Mouse (Mus musculus): ENCODE data around the gene Ube2r2.

DNA sequence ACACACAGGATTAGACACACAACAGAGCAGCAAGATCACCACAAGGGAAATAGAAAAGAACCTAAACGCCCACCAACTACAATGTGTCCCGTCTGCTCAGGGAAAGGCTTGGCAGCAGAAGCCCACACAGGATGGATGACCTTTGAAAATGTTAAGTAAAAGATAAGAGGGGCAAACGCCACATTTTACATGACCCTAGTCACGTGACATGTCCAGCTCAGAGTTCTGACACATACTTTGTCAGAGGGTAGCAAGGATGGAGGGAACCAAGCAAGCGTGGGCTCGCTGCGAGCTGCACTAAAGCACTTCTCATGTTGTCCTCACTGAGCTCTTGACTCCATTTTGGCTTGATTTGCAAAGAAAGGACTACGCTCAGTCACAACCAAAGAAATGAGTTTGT, 70.2 kb downstream of the Ube2r2 start:
- TF ChIP-seq POLR2A (IDR thresholded peaks at IDR 0.05; ENCODE audit: extremely low read depth, insufficient read depth, low read length) (no peak), CTCF (IDR thresholded peaks at IDR 0.05; ENCODE audit: low read depth, low read length) (no peak)

Data from liver, adult 2 months (tissue).